Mouse (Mus musculus): Measurements from ENCODE around the gene Tax1bp3. TPM values are rescaled to one million over a fixed set of nuclear protein-coding genes. Genes with fewer than 3 reads are reported as not detected.

The Tax1bp3 gene
- total and polyA plus RNA-seq, 3 experiments = 2.6 to 3.3 (median 2.8) TPM

DNA sequence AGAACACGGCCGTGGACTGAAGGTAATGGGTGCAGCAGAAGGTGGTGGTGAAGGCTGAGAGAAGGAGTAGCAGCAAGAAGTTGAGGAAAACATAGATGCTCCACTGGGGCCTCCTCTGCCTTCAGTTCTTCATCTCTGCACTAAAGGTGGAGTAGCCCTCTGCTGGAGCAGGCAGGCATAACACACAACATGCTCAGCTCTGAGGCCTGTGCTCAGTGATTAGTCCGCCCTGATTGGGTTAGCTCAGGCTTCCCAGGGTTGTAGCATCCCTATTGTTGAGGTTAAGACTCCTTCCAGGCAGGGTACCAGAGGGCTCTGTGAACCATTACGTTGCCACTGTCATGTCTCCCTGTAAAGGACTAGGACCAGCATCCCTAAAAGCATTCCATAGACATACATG is 7.7 kb upstream of the Tax1bp3 start:
- Histone ChIP-seq H3K4me2 (ENCODE audit: insufficient read depth, low read depth, poor library complexity, severe bottlenecking) (no peak overlapping the region), H3K27me3 (replicated peaks) (no peaks in the 10 kb centered on the region), H3K27ac (ENCODE audit: insufficient read depth, low read depth) (no peak overlapping the region), H3K4me3 (replicated peaks in 1 of 3; ENCODE audit: low read depth in 2 of 3, low read length in 2 of 3, poor library complexity in 1 of 3) (no peak overlapping the region), H3K4me1 (ENCODE audit: control insufficient read depth in 1 of 2, insufficient read depth in 2 of 2) (peaks cover 0 to 20% of the 10 kb centered on the region in 2 experiments; a peak in 2 of 4 replicates), H3K79me2 (replicated peaks; ENCODE audit: control insufficient read depth, extremely low read depth, insufficient read depth, poor library complexity, severe bottlenecking) (0 out of 2 replicates have a peak, but pooled peaks cover 4% of the 10 kb centered on the region), H3K9ac (ENCODE audit: insufficient read depth, low read depth) (no peak overlapping the region), H3K36me3 (replicated peaks in 1 of 2; ENCODE audit: control insufficient read depth in 1 of 2, insufficient read depth in 1 of 2, low read length in 1 of 2) (peaks cover 13 to 77% of the 10 kb centered on the region in 2 experiments), H3K9me3 (replicated peaks; ENCODE audit: low read length) (no peaks in the 10 kb centered on the region)
- DNase-seq (ENCODE audit: extremely low read depth) = peak; percentile 79
- TF ChIP-seq GABPA (IDR thresholded peaks at IDR 0.05; ENCODE audit: insufficient replicate concordance, low read depth, low read length) (no peak), TCF12 (IDR thresholded peaks at IDR 0.05; ENCODE audit: low read depth, low read length) (no peak), RAD21 (IDR thresholded peaks at IDR 0.05; ENCODE audit: low read depth, low read length) (peak; percentile 63), MYC (IDR thresholded peaks at IDR 0.05; ENCODE audit: low read depth, low read length) (no peak), USF1 (IDR thresholded peaks at IDR 0.05; ENCODE audit: low read depth, low read length) (no peak), UBTF (IDR thresholded peaks at IDR 0.05; ENCODE audit: low read depth, low read length) (no peak), CTCF (conservative IDR thresholded peaks at IDR 0.05 in 1 of 2, IDR thresholded peaks at IDR 0.05 in 1 of 2; ENCODE audit: low read depth in 2 of 2, low read length in 2 of 2) (peak; percentile 86 to 91), SIN3A (IDR thresholded peaks at IDR 0.05; ENCODE audit: low read length) (no peak), HCFC1 (IDR thresholded peaks at IDR 0.05; ENCODE audit: low read depth, low read length) (no peak), SMC3 (IDR thresholded peaks at IDR 0.05; ENCODE audit: low read depth, low read length) (peak; percentile 70), KAT2A (IDR thresholded peaks at IDR 0.05; ENCODE audit: insufficient replicate concordance, low read length) (no peak), ETS1 (conservative IDR thresholded peaks at IDR 0.05; ENCODE audit: low read depth, low read length) (no peak), NRF1 (IDR thresholded peaks at IDR 0.05; ENCODE audit: low read depth, low read length) (no peak), IRF4 (IDR thresholded peaks at IDR 0.05; ENCODE audit: low read depth, low read length) (no peak), ZMIZ1 (IDR thresholded peaks at IDR 0.05; ENCODE audit: low read depth, low read length) (no peak), MAFK (IDR thresholded peaks at IDR 0.05; ENCODE audit: insufficient replicate concordance, low read length) (no peak), MAX (IDR thresholded peaks at IDR 0.05; ENCODE audit: low read length) (no peak), POLR2A (IDR thresholded peaks at IDR 0.05; ENCODE audit: low read depth, low read length) (no peak), ZNF384 (IDR thresholded peaks at IDR 0.05; ENCODE audit: low read depth, low read length) (no peak), JUND (conservative IDR thresholded peaks at IDR 0.05; ENCODE audit: low read depth, low read length) (no peak), ZKSCAN1 (IDR thresholded peaks at IDR 0.05; ENCODE audit: borderline replicate concordance, low read depth, low read length) (no peak), ZC3H11A (IDR thresholded peaks at IDR 0.05; ENCODE audit: low read depth, low read length) (no peak), MXI1 (IDR thresholded peaks at IDR 0.05; ENCODE audit: low read depth, low read length) (no peak), BHLHE40 (IDR thresholded peaks at IDR 0.05; ENCODE audit: low read depth, low read length) (no peak)
- dilution Hi-C loops (cut with MboI; ENCODE audit: extremely low pct_ligation_motif_present, extremely low pct_unique_long_range_greater_than_20kb, low sequenced_read_pairs) = no loop called here
- in situ Hi-C loops (cut with MboI; ENCODE audit: low pct_ligation_motif_present, low pct_unique_long_range_greater_than_20kb, low sequenced_read_pairs) = no loop called here
